Mouse (Mus musculus): ENCODE results near the gene Kidins220. TPM values are rescaled to one million over a fixed set of nuclear protein-coding genes. Genes with fewer than 3 reads are reported as not detected.

The Kidins220 gene
- total and polyA plus RNA-seq, 3 experiments = 41.6 to 68.4 (median 68.4) TPM

DNA sequence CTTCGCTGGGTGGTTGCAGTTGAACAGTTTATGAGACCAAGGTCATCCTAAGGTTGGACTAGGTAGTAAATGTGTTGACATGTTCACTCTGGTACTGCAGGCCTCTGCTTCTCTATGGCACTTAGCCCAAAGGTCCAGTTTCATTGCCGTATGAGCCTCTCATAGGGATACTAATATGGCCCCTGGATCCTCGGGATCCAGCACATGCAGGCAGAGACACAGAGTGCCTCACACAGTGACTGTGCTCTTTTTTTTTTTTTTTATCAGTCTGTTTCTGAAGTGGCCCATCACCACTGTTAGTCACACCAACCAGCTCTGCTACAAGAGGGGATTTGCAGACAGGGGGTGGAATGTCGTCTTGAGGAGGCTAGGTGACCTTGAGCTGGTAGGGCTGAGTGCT is 98.6 kb downstream of the Kidins220 start:
- Histone ChIP-seq H3K9ac (ENCODE audit: low read depth, low read length) (no peak overlapping the region), H3K27ac (no peak overlapping the region), H3K4me3 (no peak overlapping the region), H3K27me3 (ENCODE audit: control insufficient read depth, insufficient read depth, low read length) (no peaks in the 10 kb centered on the region), H3K79me2 (replicated peaks; ENCODE audit: control insufficient read depth, insufficient read depth, low read length) (no peaks in the 10 kb centered on the region), H3K4me1 (ENCODE audit: control insufficient read depth, insufficient read depth, low read length) (no peaks in the 10 kb centered on the region), H3K36me3 (ENCODE audit: control insufficient read depth, insufficient read depth, low read length) (no peaks in the 10 kb centered on the region)
- no peak for DNase-seq
- intact Hi-C loops (cut with DNase I) = no loop called here
- TF ChIP-seq POLR2A (IDR thresholded peaks at IDR 0.05; ENCODE audit: insufficient read depth, low read depth, low read length) (no peak), CTCF (IDR thresholded peaks at IDR 0.05) (no peak), EP300 (IDR thresholded peaks at IDR 0.05; ENCODE audit: insufficient read depth, low read depth, low read length) (no peak)
- 59% methylated on average over 4 of the region's 4 CpGs for WGBS

DNA sequence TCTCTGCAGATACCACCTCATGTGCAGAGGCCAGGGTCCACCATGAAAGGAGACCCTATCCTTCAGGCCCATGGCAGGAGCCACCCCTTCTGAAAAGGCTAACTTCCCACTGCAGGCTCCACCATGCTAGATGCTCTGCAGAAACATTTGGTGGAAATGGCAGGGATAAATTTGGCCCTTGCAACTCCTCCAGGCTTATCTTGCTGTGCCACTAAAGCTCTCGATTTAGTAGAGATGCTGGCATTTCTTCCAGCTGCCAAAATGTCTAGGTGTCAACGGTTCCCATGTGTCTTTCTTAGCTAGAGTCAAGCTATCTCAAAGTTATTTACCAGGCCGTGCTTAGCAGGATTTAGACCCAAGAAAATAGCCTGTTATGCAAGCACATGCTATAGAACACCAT is 99.6 kb downstream of the Kidins220 start:
- TF ChIP-seq POLR2A (IDR thresholded peaks at IDR 0.05; ENCODE audit: insufficient read depth, low read depth, low read length) (no peak), CTCF (IDR thresholded peaks at IDR 0.05) (no peak), EP300 (IDR thresholded peaks at IDR 0.05; ENCODE audit: insufficient read depth, low read depth, low read length) (no peak)
- H3K4me1 ChIP-seq (ENCODE audit: control insufficient read depth, insufficient read depth, low read length) = no peaks in the 10 kb centered on the region
- no peak overlapping the region for H3K4me3 ChIP-seq
- H3K79me2 ChIP-seq (replicated peaks; ENCODE audit: control insufficient read depth, insufficient read depth, low read length) = no peaks in the 10 kb centered on the region
- WGBS = 58% methylated on average over 3 of the region's 3 CpGs
- intact Hi-C loops (cut with DNase I) = no loop called here
- H3K9ac ChIP-seq (ENCODE audit: low read depth, low read length) = no peak overlapping the region
- no peaks in the 10 kb centered on the region for H3K27me3 ChIP-seq (ENCODE audit: control insufficient read depth, insufficient read depth, low read length)
- no peak overlapping the region for H3K27ac ChIP-seq
- DNase-seq = no peak
- H3K36me3 ChIP-seq (ENCODE audit: control insufficient read depth, insufficient read depth, low read length) = no peaks in the 10 kb centered on the region

DNA sequence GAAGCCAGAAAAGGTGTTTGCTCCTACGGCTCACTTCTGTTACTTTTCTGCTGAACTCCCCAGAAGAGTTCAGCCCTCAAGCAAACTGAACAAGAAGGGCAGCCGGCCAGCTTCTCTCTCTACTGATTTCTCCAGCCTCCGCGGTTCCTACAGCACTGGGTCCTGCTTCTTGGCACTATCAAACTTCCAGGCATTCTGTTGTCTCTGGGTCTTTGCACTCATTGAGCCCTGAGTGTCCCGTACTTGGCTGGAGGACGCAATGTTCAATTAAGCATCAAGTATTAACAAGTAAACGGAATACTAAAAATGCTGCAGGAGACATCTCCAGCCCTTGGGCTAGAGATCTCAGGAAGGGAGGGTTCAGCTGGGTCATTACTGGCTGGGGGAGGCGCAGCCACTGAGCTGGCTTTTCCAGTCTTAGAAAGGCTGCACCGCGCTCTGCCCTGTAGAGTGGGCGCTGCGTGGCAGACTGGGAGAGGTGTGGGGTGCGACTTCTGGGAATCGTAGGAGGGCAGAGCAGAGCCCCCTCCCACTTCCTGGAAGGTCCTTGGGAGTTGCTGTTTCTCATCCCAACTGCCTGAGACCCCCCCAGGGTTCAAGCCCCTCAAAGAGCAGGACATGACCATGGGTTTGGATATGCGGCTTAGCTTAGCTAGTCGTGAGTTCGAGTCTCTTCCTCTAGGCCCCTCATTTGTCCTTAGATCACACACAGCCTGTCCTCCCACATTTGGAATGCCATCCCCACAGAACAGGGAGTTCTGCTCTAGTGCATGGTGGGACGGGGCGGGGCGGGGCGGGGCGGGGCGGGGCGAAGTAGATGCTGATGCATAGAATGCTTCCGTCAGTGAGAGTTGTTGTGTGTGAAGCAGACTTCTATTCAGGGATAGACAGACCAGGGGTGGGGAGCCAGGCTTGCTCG is 108.8 kb downstream of the Kidins220 start:
- 36% methylated on average over 26 of the region's 26 CpGs for WGBS
- Histone ChIP-seq H3K9ac (ENCODE audit: low read depth, low read length) (no peak overlapping the region), H3K4me1 (ENCODE audit: control insufficient read depth, insufficient read depth, low read length) (no peaks in the 10 kb centered on the region), H3K27me3 (ENCODE audit: control insufficient read depth, insufficient read depth, low read length) (no peaks in the 10 kb centered on the region), H3K79me2 (replicated peaks; ENCODE audit: control insufficient read depth, insufficient read depth, low read length) (no peaks in the 10 kb centered on the region), H3K4me3 (no peak overlapping the region), H3K27ac (no peak overlapping the region), H3K36me3 (ENCODE audit: control insufficient read depth, insufficient read depth, low read length) (no peaks in the 10 kb centered on the region)
- DNase-seq = no peak
- intact Hi-C loops (cut with DNase I) = no loop called here
- no peak for TF ChIP-seq CTCF (IDR thresholded peaks at IDR 0.05)
- no peak for TF ChIP-seq POLR2A (IDR thresholded peaks at IDR 0.05; ENCODE audit: insufficient read depth, low read depth, low read length)
- no peak for TF ChIP-seq EP300 (IDR thresholded peaks at IDR 0.05; ENCODE audit: insufficient read depth, low read depth, low read length)

DNA sequence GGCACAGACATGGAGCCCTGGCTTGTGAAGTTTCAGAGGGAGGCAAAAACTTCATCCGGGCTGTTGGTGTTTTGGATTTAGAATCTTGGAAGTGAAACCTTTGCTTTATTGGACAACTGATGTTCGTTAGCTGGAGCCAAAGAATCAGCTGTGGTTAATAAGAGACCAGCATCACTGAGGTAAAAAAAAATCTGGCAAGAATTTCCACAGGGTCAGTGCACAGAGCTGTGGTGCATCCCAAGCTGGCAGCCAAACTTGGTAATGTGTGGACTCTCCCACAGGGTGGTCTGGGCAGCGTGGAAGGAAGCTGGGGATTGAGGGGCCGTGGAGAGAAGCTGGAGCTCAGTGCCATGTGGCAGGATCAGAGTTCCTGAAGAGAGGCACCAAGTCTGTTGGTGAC is 112.2 kb downstream of the Kidins220 start:
- intact Hi-C loops (cut with DNase I) = no loop called here
- Histone ChIP-seq H3K79me2 (replicated peaks; ENCODE audit: control insufficient read depth, insufficient read depth, low read length) (no peaks in the 10 kb centered on the region), H3K4me3 (no peak overlapping the region), H3K27ac (no peak overlapping the region), H3K27me3 (ENCODE audit: control insufficient read depth, insufficient read depth, low read length) (no peaks in the 10 kb centered on the region), H3K4me1 (ENCODE audit: control insufficient read depth, insufficient read depth, low read length) (no peaks in the 10 kb centered on the region), H3K36me3 (ENCODE audit: control insufficient read depth, insufficient read depth, low read length) (no peaks in the 10 kb centered on the region), H3K9ac (ENCODE audit: low read depth, low read length) (no peak overlapping the region)
- no peak for DNase-seq
- TF ChIP-seq POLR2A (IDR thresholded peaks at IDR 0.05; ENCODE audit: insufficient read depth, low read depth, low read length) = no peak
- TF ChIP-seq CTCF (IDR thresholded peaks at IDR 0.05) = no peak
- TF ChIP-seq EP300 (IDR thresholded peaks at IDR 0.05; ENCODE audit: insufficient read depth, low read depth, low read length) = no peak
- WGBS = 65% methylated on average over 4 of the region's 4 CpGs

DNA sequence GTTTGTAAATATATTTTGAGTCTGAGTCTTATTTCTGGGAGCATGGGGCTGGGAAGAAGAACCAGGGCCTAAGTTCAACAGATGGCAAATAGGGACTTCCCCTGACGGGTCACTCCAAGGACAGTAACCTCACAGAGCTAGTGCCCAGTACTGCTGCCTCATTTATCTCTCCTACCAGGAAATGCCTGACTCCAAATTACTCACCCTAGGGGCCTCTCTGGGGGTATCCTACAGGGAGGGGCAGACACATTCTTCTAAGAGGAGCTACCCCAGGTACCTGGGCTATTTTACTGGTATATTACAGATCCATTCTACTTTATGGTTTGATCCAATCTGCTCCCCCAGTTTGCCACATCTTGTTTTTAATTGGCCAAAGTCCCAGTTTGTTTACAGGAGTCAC is 114.7 kb downstream of the Kidins220 start:
- no peaks in the 10 kb centered on the region for H3K36me3 ChIP-seq (ENCODE audit: control insufficient read depth, insufficient read depth, low read length)
- no peak overlapping the region for H3K9ac ChIP-seq (ENCODE audit: low read depth, low read length)
- no peaks in the 10 kb centered on the region for H3K27me3 ChIP-seq (ENCODE audit: control insufficient read depth, insufficient read depth, low read length)
- TF ChIP-seq POLR2A (IDR thresholded peaks at IDR 0.05; ENCODE audit: insufficient read depth, low read depth, low read length) = no peak
- no peak for TF ChIP-seq CTCF (IDR thresholded peaks at IDR 0.05)
- TF ChIP-seq EP300 (IDR thresholded peaks at IDR 0.05; ENCODE audit: insufficient read depth, low read depth, low read length) = no peak
- H3K27ac ChIP-seq = no peak overlapping the region
- no peak for DNase-seq
- no peak overlapping the region for H3K4me3 ChIP-seq
- WGBS = 37% methylated on average over 1 of the region's 1 CpGs
- intact Hi-C loops (cut with DNase I) = no loop called here
- H3K79me2 ChIP-seq (replicated peaks; ENCODE audit: control insufficient read depth, insufficient read depth, low read length) = no peaks in the 10 kb centered on the region
- no peaks in the 10 kb centered on the region for H3K4me1 ChIP-seq (ENCODE audit: control insufficient read depth, insufficient read depth, low read length)

DNA sequence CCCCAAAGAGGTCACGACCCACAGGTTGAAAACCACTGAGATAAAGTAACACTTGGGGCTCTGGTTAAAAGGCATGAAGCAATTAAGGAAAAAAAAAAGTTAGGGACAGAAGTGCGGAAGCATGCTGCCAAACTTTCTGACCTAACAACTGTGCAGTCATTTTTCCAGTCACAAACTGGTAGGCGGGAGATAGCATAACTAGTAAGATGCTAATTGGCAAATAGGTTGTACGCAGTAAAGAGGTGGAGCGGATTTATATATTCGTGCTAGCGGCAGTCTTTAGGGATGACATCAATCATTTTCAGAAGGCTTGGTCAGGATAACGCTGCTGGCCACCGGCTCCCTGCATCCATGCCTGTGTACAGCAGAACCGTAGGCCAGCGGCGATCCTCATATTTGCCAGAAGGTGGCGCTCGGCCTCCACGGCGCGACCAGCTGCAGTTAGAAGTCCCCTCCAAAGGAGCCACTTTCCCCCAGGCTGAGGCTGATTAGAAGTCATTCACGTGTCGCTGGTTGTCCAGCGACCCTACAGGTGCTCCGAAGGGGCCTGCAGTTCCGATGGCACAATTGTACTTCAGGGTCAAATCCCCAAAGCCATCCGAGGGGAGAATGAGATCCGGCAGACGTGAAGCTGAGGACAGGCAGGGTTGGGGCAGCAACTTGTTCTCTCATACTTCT is 117.4 kb downstream of the Kidins220 start:
- Histone ChIP-seq H3K27ac (no peak overlapping the region), H3K79me2 (replicated peaks; ENCODE audit: control insufficient read depth, insufficient read depth, low read length) (no peaks in the 10 kb centered on the region), H3K36me3 (ENCODE audit: control insufficient read depth, insufficient read depth, low read length) (no peaks in the 10 kb centered on the region), H3K27me3 (ENCODE audit: control insufficient read depth, insufficient read depth, low read length) (no peaks in the 10 kb centered on the region), H3K4me3 (peak overlapping the region; percentile 38), H3K4me1 (ENCODE audit: control insufficient read depth, insufficient read depth, low read length) (no peaks in the 10 kb centered on the region), H3K9ac (ENCODE audit: low read depth, low read length) (peak overlapping the region; percentile 28)
- peak; percentile 87 to 92 for DNase-seq
- WGBS = 10% methylated on average over 25 of the region's 25 CpGs
- peak; percentile 95 for TF ChIP-seq CTCF (IDR thresholded peaks at IDR 0.05)
- peak; percentile 90 for TF ChIP-seq EP300 (IDR thresholded peaks at IDR 0.05; ENCODE audit: insufficient read depth, low read depth, low read length)
- no peak for TF ChIP-seq POLR2A (IDR thresholded peaks at IDR 0.05; ENCODE audit: insufficient read depth, low read depth, low read length)
- intact Hi-C loops (cut with DNase I) = loop anchor here (1.0 to 10.0 kb wide), 11 partner anchors 69 to 1353 kb away; partner anchors contain the start of gene Rnf144a
